Mouse (Mus musculus): ENCODE results near the gene Gm30191. TPM values are rescaled to one million over a fixed set of nuclear protein-coding genes. Genes with fewer than 3 reads are reported as not detected.
"Not testable (repeated sequence)": the region's sequence is repeated elsewhere in the genome, so short reads cannot be mapped to it uniquely, and the experiment has no call there.

Gm30191 gene
- total and polyA plus RNA-seq, 3 experiments = not detected

GRCm38 (mm10) chr4:134269622-134270021 lies 22.9 kb downstream of the Gm30191 start:
- in situ Hi-C loops (cut with MboI; ENCODE audit: low pct_ligation_motif_present, low pct_unique_long_range_greater_than_20kb, low sequenced_read_pairs) = loop anchor here (25.0 kb wide), 1 partner anchor 218 kb away; the partner anchor contains the start of gene Paqr7
- H3K4me2 ChIP-seq (ENCODE audit: insufficient read depth, low read depth, poor library complexity, severe bottlenecking); H3K79me2 ChIP-seq (replicated peaks; ENCODE audit: control insufficient read depth, extremely low read depth, insufficient read depth, poor library complexity, severe bottlenecking); H3K27me3 ChIP-seq (replicated peaks); dilution Hi-C loops (cut with MboI; ENCODE audit: extremely low pct_ligation_motif_present, extremely low pct_unique_long_range_greater_than_20kb, low sequenced_read_pairs); H3K9me3 ChIP-seq (replicated peaks; ENCODE audit: low read length); H3K27ac ChIP-seq (ENCODE audit: insufficient read depth, low read depth); H3K4me3 ChIP-seq (replicated peaks in 1 of 3; ENCODE audit: low read depth in 2 of 3, low read length in 2 of 3, poor library complexity in 1 of 3); H3K36me3 ChIP-seq (replicated peaks in 1 of 2; ENCODE audit: control insufficient read depth in 1 of 2, insufficient read depth in 1 of 2, low read length in 1 of 2); H3K9ac ChIP-seq (ENCODE audit: insufficient read depth, low read depth): not testable (repeated sequence)
- TF ChIP-seq RAD21 (IDR thresholded peaks at IDR 0.05; ENCODE audit: low read depth, low read length) (peak; percentile 34), SMC3 (IDR thresholded peaks at IDR 0.05; ENCODE audit: low read depth, low read length) (peak; percentile 35; the same call in 1 of the 2 replicates), CTCF (conservative IDR thresholded peaks at IDR 0.05 in 1 of 2, IDR thresholded peaks at IDR 0.05 in 1 of 2; ENCODE audit: low read depth in 2 of 2, low read length in 2 of 2) (peak in 1 of 2 experiments; percentile 63; a peak in 2 of 4 replicates)
- DNase-seq (ENCODE audit: extremely low read depth) = peak; percentile 31
- H3K4me1 ChIP-seq (ENCODE audit: control insufficient read depth in 1 of 2, insufficient read depth in 2 of 2) = peaks cover 3 to 11% of the 10 kb centered on the region in 2 experiments; a peak in 3 of 4 replicates

GRCm38 (mm10) chr4:134271979-134272378 lies 25.2 kb downstream of the Gm30191 start:
- TF ChIP-seq MAZ (IDR thresholded peaks at IDR 0.05; ENCODE audit: low read depth, low read length) = no peak
- no peak for TF ChIP-seq MAFK (IDR thresholded peaks at IDR 0.05; ENCODE audit: insufficient replicate concordance, low read length)
- no peak for TF ChIP-seq MXI1 (IDR thresholded peaks at IDR 0.05; ENCODE audit: low read depth, low read length)
- no peaks in the 10 kb centered on the region for H3K9me3 ChIP-seq (replicated peaks; ENCODE audit: low read length)
- H3K4me3 ChIP-seq (replicated peaks in 1 of 3; ENCODE audit: low read depth in 2 of 3, low read length in 2 of 3, poor library complexity in 1 of 3) = no peak overlapping the region
- no peak for DNase-seq (ENCODE audit: extremely low read depth)
- H3K36me3 ChIP-seq (replicated peaks in 1 of 2; ENCODE audit: control insufficient read depth in 1 of 2, insufficient read depth in 1 of 2, low read length in 1 of 2) = peaks cover 5 to 11% of the 10 kb centered on the region in 2 experiments
- peaks cover 3 to 11% of the 10 kb centered on the region in 2 experiments; a peak in 3 of 4 replicates for H3K4me1 ChIP-seq (ENCODE audit: control insufficient read depth in 1 of 2, insufficient read depth in 2 of 2)
- H3K27me3 ChIP-seq (replicated peaks) = no peaks in the 10 kb centered on the region
- no peak overlapping the region for H3K9ac ChIP-seq (ENCODE audit: insufficient read depth, low read depth)
- in situ Hi-C loops (cut with MboI; ENCODE audit: low pct_ligation_motif_present, low pct_unique_long_range_greater_than_20kb, low sequenced_read_pairs) (loop anchor here (25.0 kb wide), 1 partner anchor 215 kb away; the partner anchor contains the start of gene Paqr7), dilution Hi-C loops (cut with MboI; ENCODE audit: extremely low pct_ligation_motif_present, extremely low pct_unique_long_range_greater_than_20kb, low sequenced_read_pairs) (no loop called here)
- no peak overlapping the region for H3K27ac ChIP-seq (ENCODE audit: insufficient read depth, low read depth)
- no peaks in the 10 kb centered on the region for H3K79me2 ChIP-seq (replicated peaks; ENCODE audit: control insufficient read depth, extremely low read depth, insufficient read depth, poor library complexity, severe bottlenecking)
- no peak overlapping the region for H3K4me2 ChIP-seq (ENCODE audit: insufficient read depth, low read depth, poor library complexity, severe bottlenecking)

GRCm38 (mm10) chr4:134272731-134273416 lies 26.1 kb downstream of the Gm30191 start:
- in situ Hi-C loops (cut with MboI; ENCODE audit: low pct_ligation_motif_present, low pct_unique_long_range_greater_than_20kb, low sequenced_read_pairs) = loop anchor here (25.0 kb wide), 1 partner anchor 214 kb away; the partner anchor contains the start of gene Paqr7
- H3K4me3 ChIP-seq (replicated peaks in 1 of 3; ENCODE audit: low read depth in 2 of 3, low read length in 2 of 3, poor library complexity in 1 of 3) = peak overlapping the region; percentile 33 to 44 (median 38)
- H3K27me3 ChIP-seq (replicated peaks) = no peaks in the 10 kb centered on the region
- peak overlapping the region; percentile 52 for H3K9ac ChIP-seq (ENCODE audit: insufficient read depth, low read depth)
- peaks cover 3 to 11% of the 10 kb centered on the region in 2 experiments; a peak in 3 of 4 replicates for H3K4me1 ChIP-seq (ENCODE audit: control insufficient read depth in 1 of 2, insufficient read depth in 2 of 2)
- H3K4me2 ChIP-seq (ENCODE audit: insufficient read depth, low read depth, poor library complexity, severe bottlenecking) = peak overlapping the region; percentile 67
- no peak overlapping the region for H3K27ac ChIP-seq (ENCODE audit: insufficient read depth, low read depth)
- peak; percentile 15 for DNase-seq (ENCODE audit: extremely low read depth)
- no peaks in the 10 kb centered on the region for H3K9me3 ChIP-seq (replicated peaks; ENCODE audit: low read length)
- no peaks in the 10 kb centered on the region for H3K79me2 ChIP-seq (replicated peaks; ENCODE audit: control insufficient read depth, extremely low read depth, insufficient read depth, poor library complexity, severe bottlenecking)
- peaks cover 10 to 20% of the 10 kb centered on the region in 2 experiments for H3K36me3 ChIP-seq (replicated peaks in 1 of 2; ENCODE audit: control insufficient read depth in 1 of 2, insufficient read depth in 1 of 2, low read length in 1 of 2)
- dilution Hi-C loops (cut with MboI; ENCODE audit: extremely low pct_ligation_motif_present, extremely low pct_unique_long_range_greater_than_20kb, low sequenced_read_pairs) = no loop called here
- TF ChIP-seq IRF4 (IDR thresholded peaks at IDR 0.05; ENCODE audit: low read depth, low read length) = 0 out of 2 replicates have a peak, but pooled peaks have one; percentile 15
- no peak; the same call in 1 of the 2 replicates for TF ChIP-seq MAX (IDR thresholded peaks at IDR 0.05; ENCODE audit: low read length)
- no peak for TF ChIP-seq EP300 (IDR thresholded peaks at IDR 0.05; ENCODE audit: low read length)
- TF ChIP-seq ZMIZ1 (IDR thresholded peaks at IDR 0.05; ENCODE audit: low read depth, low read length) = no peak

Data from CH12.LX (cell line).